Mouse (Mus musculus) erythroblast, adult 5-6 weeks (primary cell): ENCODE measurements around the gene Aplp1. TPM values are rescaled to one million over a fixed set of nuclear protein-coding genes. Genes with fewer than 3 reads are reported as not detected.

Source experiments
- ATAC-seq: replicated peaks from 2 replicates; pipeline ENCODE4 v1.8.0; 2016; ENCODE audit warnings: moderate number of reproducible peaks, mild to moderate bottlenecking, moderate TSS enrichment, inconsistent platforms; ENCODE audit not compliant: poor library complexity, low FRiP score, severe bottlenecking
- total RNA-seq, 2 experiments: library from RNA; stranded (forward) in 1 of 2; stranded (reverse) in 1 of 2; fragments of 150-400 nt in 1 of 2; fragments of 200-764, 138-1000 nt in 1 of 2; gene quantifications; 2 replicates each; pipeline versions ENCODE4 v1.2.3 to v1.2.4; 2015 to 2017; ENCODE audit warnings: low replicate concordance in 2 of 2

The Aplp1 gene
- total RNA-seq, 2 experiments from 2014 or later = not detected

GRCm38 (mm10) chr7:30417856-30418255, 27.5 kb downstream of the Aplp1 start:
- ATAC-seq = no peak

- ATAC-seq = no peak
Observed at GRCm38 (mm10) chr7:30413596-30413995, 31.7 kb downstream of the Aplp1 start, which contains the start of gene Tyrobp. Tyrobp (plus strand) TSS chr7:30413760.

- ATAC-seq = no peak
Observed at GRCm38 (mm10) chr7:30412735-30413147, 32.6 kb downstream of the Aplp1 start.

- no peak for ATAC-seq
Observed at GRCm38 (mm10) chr7:30411023-30411422, 34.3 kb downstream of the Aplp1 start.

GRCm38 (mm10) chr7:30409789-30410188, 35.5 kb downstream of the Aplp1 start:
- ATAC-seq = no peak

GRCm38 (mm10) chr7:30408639-30409038, 36.7 kb downstream of the Aplp1 start:
- no peak for ATAC-seq

- no peak for ATAC-seq
Observed at GRCm38 (mm10) chr7:30402343-30402742, 43.0 kb downstream of the Aplp1 start.

GRCm38 (mm10) chr7:30399671-30400070, 45.7 kb downstream of the Aplp1 start:
- no peak for ATAC-seq

- ATAC-seq = no peak
Observed at GRCm38 (mm10) chr7:30394871-30395270, 50.5 kb downstream of the Aplp1 start.

- ATAC-seq = no peak
Observed at GRCm38 (mm10) chr7:30394379-30394778, 51.0 kb downstream of the Aplp1 start.

GRCm38 (mm10) chr7:30393631-30394030, 51.7 kb downstream of the Aplp1 start:
- no peak for ATAC-seq

GRCm38 (mm10) chr7:30392746-30393520, 52.4 kb downstream of the Aplp1 start:
- peak; percentile 64 for ATAC-seq

Other genes with a start within 250 kb of the Aplp1 start
Only the 30 nearest of the 34 such genes appear.
- gene Tbcb, start 213.3 kb downstream of the Aplp1 start, total RNA-seq (2015; ENCODE audit: low replicate concordance) = 36.4 and 38.6 TPM in 2 replicates
- 6.3 and 11.7 TPM in 2 replicates for gene Tbcb, start 213.3 kb downstream of the Aplp1 start, total RNA-seq (2017; ENCODE audit: low replicate concordance)
- gene Ovol3, start 209.8 kb downstream of the Aplp1 start, total RNA-seq (2015; ENCODE audit: low replicate concordance) = not detected in 2 replicates
- gene Ovol3, start 209.8 kb downstream of the Aplp1 start, total RNA-seq (2017; ENCODE audit: low replicate concordance) = not detected in 2 replicates
- not detected in 2 replicates for gene Thap8, start 165.4 kb downstream of the Aplp1 start, total RNA-seq (2015; ENCODE audit: low replicate concordance)
- not detected in 2 replicates for gene Thap8, start 165.4 kb downstream of the Aplp1 start, total RNA-seq (2017; ENCODE audit: low replicate concordance)
- 6.9 and 22.5 TPM in 2 replicates for gene Wdr62, start 165.1 kb downstream of the Aplp1 start, total RNA-seq (2015; ENCODE audit: low replicate concordance)
- 4.9 and 11.7 TPM in 2 replicates for gene Wdr62, start 165.1 kb downstream of the Aplp1 start, total RNA-seq (2017; ENCODE audit: low replicate concordance)
- gene Clip3, start 153.8 kb downstream of the Aplp1 start, total RNA-seq (2015; ENCODE audit: low replicate concordance) = not detected in 2 replicates
- gene Clip3, start 153.8 kb downstream of the Aplp1 start, total RNA-seq (2017; ENCODE audit: low replicate concordance) = not detected in 2 replicates
- 0.96 and 3.3 TPM in 2 replicates for gene Alkbh6, start 136.8 kb downstream of the Aplp1 start, total RNA-seq (2015; ENCODE audit: low replicate concordance)
- gene Alkbh6, start 136.8 kb downstream of the Aplp1 start, total RNA-seq (2017; ENCODE audit: low replicate concordance) = 2.0 and 5.4 TPM in 2 replicates
- not detected in 2 replicates for gene Syne4, start 130.7 kb downstream of the Aplp1 start, total RNA-seq (2015; ENCODE audit: low replicate concordance)
- gene Syne4, start 130.7 kb downstream of the Aplp1 start, total RNA-seq (2017; ENCODE audit: low replicate concordance) = not detected in 2 replicates
- not detected in 2 replicates for gene E130208F15Rik, start 123.8 kb downstream of the Aplp1 start, total RNA-seq (2015; ENCODE audit: low replicate concordance)
- 1.5 TPM in 1 of 2 replicates, not detected in the other for gene E130208F15Rik, start 123.8 kb downstream of the Aplp1 start, total RNA-seq (2017; ENCODE audit: low replicate concordance)
- gene Sdhaf1, start 121.6 kb downstream of the Aplp1 start, total RNA-seq (2015; ENCODE audit: low replicate concordance) = 0.84 TPM in 1 of 2 replicates, not detected in the other
- gene Sdhaf1, start 121.6 kb downstream of the Aplp1 start, total RNA-seq (2017; ENCODE audit: low replicate concordance) = 0.77 and 2.8 TPM in 2 replicates
- not detected in 2 replicates for gene Lrfn3, start 82.8 kb downstream of the Aplp1 start, total RNA-seq (2015; ENCODE audit: low replicate concordance)
- gene Lrfn3, start 82.8 kb downstream of the Aplp1 start, total RNA-seq (2017; ENCODE audit: low replicate concordance) = not detected in 2 replicates
- 315 and 361 TPM in 2 replicates for gene Tyrobp, start 31.8 kb downstream of the Aplp1 start, total RNA-seq (2015; ENCODE audit: low replicate concordance)
- 122 and 140 TPM in 2 replicates for gene Tyrobp, start 31.8 kb downstream of the Aplp1 start, total RNA-seq (2017; ENCODE audit: low replicate concordance)
- 14.2 and 29.0 TPM in 2 replicates for gene Hcst, start 25.7 kb downstream of the Aplp1 start, total RNA-seq (2015; ENCODE audit: low replicate concordance)
- 2.6 and 13.9 TPM in 2 replicates for gene Hcst, start 25.7 kb downstream of the Aplp1 start, total RNA-seq (2017; ENCODE audit: low replicate concordance)
- 2.1 and 5.0 TPM in 2 replicates for gene Nfkbid, start 23.8 kb downstream of the Aplp1 start, total RNA-seq (2015; ENCODE audit: low replicate concordance)
- gene Nfkbid, start 23.8 kb downstream of the Aplp1 start, total RNA-seq (2017; ENCODE audit: low replicate concordance) = 0.14 and 3.6 TPM in 2 replicates
- gene Kirrel2, start 12.2 kb upstream of the Aplp1 start, total RNA-seq (2015; ENCODE audit: low replicate concordance) = not detected in 2 replicates
- gene Kirrel2, start 12.2 kb upstream of the Aplp1 start, total RNA-seq (2017; ENCODE audit: low replicate concordance) = not detected in 2 replicates
- not detected in 2 replicates for gene Nphs1, start 12.8 kb upstream of the Aplp1 start, total RNA-seq (2015; ENCODE audit: low replicate concordance)
- gene Nphs1, start 12.8 kb upstream of the Aplp1 start, total RNA-seq (2017; ENCODE audit: low replicate concordance) = not detected in 2 replicates
- not detected in 2 replicates for gene Prodh2, start 48.1 kb upstream of the Aplp1 start, total RNA-seq (2015; ENCODE audit: low replicate concordance)
- gene Prodh2, start 48.1 kb upstream of the Aplp1 start, total RNA-seq (2017; ENCODE audit: low replicate concordance) = not detected in 2 replicates
- gene Arhgap33, start 89.5 kb upstream of the Aplp1 start, total RNA-seq (2015; ENCODE audit: low replicate concordance) = 5.0 and 6.7 TPM in 2 replicates
- gene Arhgap33, start 89.5 kb upstream of the Aplp1 start, total RNA-seq (2017; ENCODE audit: low replicate concordance) = 9.5 and 9.6 TPM in 2 replicates
- 6.3 and 19.4 TPM in 2 replicates for gene Hspb6, start 106.6 kb upstream of the Aplp1 start, total RNA-seq (2015; ENCODE audit: low replicate concordance)
- 2.2 and 3.9 TPM in 2 replicates for gene Hspb6, start 106.6 kb upstream of the Aplp1 start, total RNA-seq (2017; ENCODE audit: low replicate concordance)
- gene Proser3, start 106.8 kb upstream of the Aplp1 start, total RNA-seq (2015; ENCODE audit: low replicate concordance) = 0.38 and 2.1 TPM in 2 replicates
- gene Proser3, start 106.8 kb upstream of the Aplp1 start, total RNA-seq (2017; ENCODE audit: low replicate concordance) = 0.77 and 4.6 TPM in 2 replicates
- 48.0 and 55.0 TPM in 2 replicates for gene Lin37, start 114.3 kb upstream of the Aplp1 start, total RNA-seq (2015; ENCODE audit: low replicate concordance)
- 7.8 and 8.9 TPM in 2 replicates for gene Lin37, start 114.3 kb upstream of the Aplp1 start, total RNA-seq (2017; ENCODE audit: low replicate concordance)
- 3.5 and 30.1 TPM in 2 replicates for gene U2af1l4, start 117.8 kb upstream of the Aplp1 start, total RNA-seq (2015; ENCODE audit: low replicate concordance)
- gene U2af1l4, start 117.8 kb upstream of the Aplp1 start, total RNA-seq (2017; ENCODE audit: low replicate concordance) = 30.0 and 39.4 TPM in 2 replicates
- gene Gm49396, start 117.8 kb upstream of the Aplp1 start, total RNA-seq (2015; ENCODE audit: low replicate concordance) = 1.3 and 4.8 TPM in 2 replicates
- 5.2 and 6.6 TPM in 2 replicates for gene Gm49396, start 117.8 kb upstream of the Aplp1 start, total RNA-seq (2017; ENCODE audit: low replicate concordance)
- 73.4 and 88.8 TPM in 2 replicates for gene Psenen, start 118.1 kb upstream of the Aplp1 start, total RNA-seq (2015; ENCODE audit: low replicate concordance)
- gene Psenen, start 118.1 kb upstream of the Aplp1 start, total RNA-seq (2017; ENCODE audit: low replicate concordance) = 41.4 and 69.3 TPM in 2 replicates
- 4.0 and 7.3 TPM in 2 replicates for gene Igflr1, start 119.9 kb upstream of the Aplp1 start, total RNA-seq (2015; ENCODE audit: low replicate concordance)
- not detected in 2 replicates for gene Igflr1, start 119.9 kb upstream of the Aplp1 start, total RNA-seq (2017; ENCODE audit: low replicate concordance)
- 31.1 and 35.0 TPM in 2 replicates for gene Kmt2b, start 143.2 kb upstream of the Aplp1 start, total RNA-seq (2015; ENCODE audit: low replicate concordance)
- gene Kmt2b, start 143.2 kb upstream of the Aplp1 start, total RNA-seq (2017; ENCODE audit: low replicate concordance) = 14.9 and 21.2 TPM in 2 replicates
- gene Zbtb32, start 153.4 kb upstream of the Aplp1 start, total RNA-seq (2015; ENCODE audit: low replicate concordance) = not detected in 2 replicates
- gene Zbtb32, start 153.4 kb upstream of the Aplp1 start, total RNA-seq (2017; ENCODE audit: low replicate concordance) = not detected in 2 replicates
- gene Upk1a, start 167.3 kb upstream of the Aplp1 start, total RNA-seq (2015; ENCODE audit: low replicate concordance) = not detected in 2 replicates
- gene Upk1a, start 167.3 kb upstream of the Aplp1 start, total RNA-seq (2017; ENCODE audit: low replicate concordance) = not detected in 2 replicates
- 74.4 and 173 TPM in 2 replicates for gene Cox6b1, start 180.6 kb upstream of the Aplp1 start, total RNA-seq (2015; ENCODE audit: low replicate concordance)
- 135 and 145 TPM in 2 replicates for gene Cox6b1, start 180.6 kb upstream of the Aplp1 start, total RNA-seq (2017; ENCODE audit: low replicate concordance)
- gene Etv2, start 190.3 kb upstream of the Aplp1 start, total RNA-seq (2015; ENCODE audit: low replicate concordance) = not detected in 2 replicates
- not detected in 2 replicates for gene Etv2, start 190.3 kb upstream of the Aplp1 start, total RNA-seq (2017; ENCODE audit: low replicate concordance)
- 12.3 and 22.5 TPM in 2 replicates for gene Rbm42, start 204.8 kb upstream of the Aplp1 start, total RNA-seq (2015; ENCODE audit: low replicate concordance)
- gene Rbm42, start 204.8 kb upstream of the Aplp1 start, total RNA-seq (2017; ENCODE audit: low replicate concordance) = 14.0 and 15.1 TPM in 2 replicates